16 mouse cellular contexts compared by ENCODE assay signal in genomic region chr6:125067571-125067995, GRCm38 (mm10). TPM values are rescaled to one million over a fixed set of nuclear protein-coding genes. Genes with fewer than 3 reads are reported as not detected.
DNase-seq lines count a peak whose midpoint lies in the region; ATAC-seq and TF ChIP-seq lines count a peak whose summit lies in the region.
"Had no signal": no experiment of that assay in that cellular context is flagged by ENCODE, and none has a peak within 500 bp of the region (broad histone marks: within the 10 kb centered on the region; RNA-seq: fewer than 3 reads in every experiment).

TSS of gene Lpar5 (plus strand) at chr6:125067920.

- peak within 1 kb of the TSS; percentile 1; the same call in 1 of the 2 replicates for H3K4me2 ChIP-seq in liver, embryonic 14.5 days (ENCODE audit: low read depth)
- no peak within 1 kb of the TSS for H3K4me2 ChIP-seq in midbrain, postnatal 0 days (ENCODE audit: low read depth, low read length, poor library complexity, severe bottlenecking)
- H3K4me2 ChIP-seq: kidney, embryonic 15.5 days; midbrain, embryonic 12.5 days; neural tube, embryonic 13.5 days had no signal

- H3K9me3 ChIP-seq in liver, embryonic 14.5 days (ENCODE audit: control insufficient read depth, low read length): no peaks in the 10 kb centered on the region
- H3K9me3 ChIP-seq in midbrain, postnatal 0 days (ENCODE audit: low read length): no peaks in the 10 kb centered on the region
- H3K9me3 ChIP-seq: kidney, embryonic 15.5 days; midbrain, embryonic 12.5 days; neural tube, embryonic 13.5 days had no signal

- intact Hi-C loops in gastrocnemius, postnatal 14 days (cut with DNase I; ENCODE audit: low total_unique reads): no loop called here

- H3K36me3 ChIP-seq in liver, embryonic 14.5 days (replicated peaks; ENCODE audit: control insufficient read depth, insufficient read depth, low read depth): no peaks in the 10 kb centered on the region
- H3K36me3 ChIP-seq in midbrain, postnatal 0 days (ENCODE audit: insufficient read depth, low read length): no peaks in the 10 kb centered on the region
- H3K36me3 ChIP-seq: kidney, embryonic 15.5 days; midbrain, embryonic 12.5 days; neural tube, embryonic 13.5 days had no signal

- peak; percentile 44 for DNase-seq in urinary bladder, postnatal 14 days (ENCODE audit: low spot score)
- no peak for DNase-seq in urinary bladder, postnatal 4 days (ENCODE audit: low spot score in 2 of 2)
- DNase-seq in liver, embryonic 14.5 days (ENCODE audit: low read depth in 3 of 3, low spot score in 3 of 3): no peak
- DNase-seq in gastrocnemius, postnatal 14 days: no peak
- DNase-seq in lung, adult 18-20 months: no peak
- DNase-seq in midbrain, postnatal 0 days (ENCODE audit: low spot score): no peak
- DNase-seq: adrenal gland, postnatal 36 days; cerebellum, adult 8-10 months; heart, adult 11 months; heart, postnatal 4 days; layer of hippocampus, postnatal 36 days; right cerebral cortex, postnatal 14 days had no signal

- H3K4me3 ChIP-seq in bone marrow macrophage, adult 2 months (ENCODE audit: insufficient read depth, low read length): no peak within 1 kb of the TSS
- H3K4me3 ChIP-seq in liver, embryonic 14.5 days (ENCODE audit: insufficient read depth in 1 of 2, low read depth in 2 of 2, low read length in 2 of 2): no peak within 1 kb of the TSS
- no peak within 1 kb of the TSS for H3K4me3 ChIP-seq in midbrain, postnatal 0 days (ENCODE audit: low read depth, low read length)
- H3K4me3 ChIP-seq: kidney, embryonic 15.5 days; midbrain, embryonic 12.5 days; neural tube, embryonic 13.5 days had no signal

- no peak for TF ChIP-seq EP300 in liver, embryonic 14.5 days (IDR thresholded peaks at IDR 0.05; ENCODE audit: low read depth)

- peaks cover 11% of the 10 kb centered on the region for H3K4me1 ChIP-seq in bone marrow macrophage, adult 2 months (ENCODE audit: control insufficient read depth, insufficient read depth, low read length)
- peaks cover 27 to 32% of the 10 kb centered on the region in 2 experiments for H3K4me1 ChIP-seq in liver, embryonic 14.5 days (replicated peaks; ENCODE audit: control insufficient read depth in 2 of 2, insufficient read depth in 2 of 2, low read length in 1 of 2)
- no peaks in the 10 kb centered on the region for H3K4me1 ChIP-seq in midbrain, postnatal 0 days (ENCODE audit: insufficient read depth, low read length)

- no peak for TF ChIP-seq CTCF in bone marrow macrophage, adult 2 months (IDR thresholded peaks at IDR 0.05; ENCODE audit: low read depth, low read length)
- TF ChIP-seq CTCF in liver, embryonic 14.5 days (IDR thresholded peaks at IDR 0.05; ENCODE audit: low read depth): no peak
- TF ChIP-seq CTCF in midbrain, postnatal 0 days (IDR thresholded peaks at IDR 0.05): no peak

- TF ChIP-seq POLR2A in bone marrow macrophage, adult 2 months (IDR thresholded peaks at IDR 0.05; ENCODE audit: borderline replicate concordance, low read depth, low read length): no peak

- H3K9ac ChIP-seq in liver, embryonic 14.5 days (replicated peaks): no peak within 1 kb of the TSS
- no peak within 1 kb of the TSS for H3K9ac ChIP-seq in midbrain, postnatal 0 days (replicated peaks; ENCODE audit: low read length, poor library complexity, severe bottlenecking)
- H3K9ac ChIP-seq: kidney, embryonic 15.5 days; midbrain, embryonic 12.5 days; neural tube, embryonic 13.5 days had no signal

- 50% methylated on average over 8 of the region's 8 CpGs for WGBS in liver, embryonic 14.5 days (ENCODE audit: insufficient replicate concordance)
- 66% methylated on average over 8 of the region's 8 CpGs for WGBS in midbrain, postnatal 0 days

- no peaks in the 10 kb centered on the region for H3K27me3 ChIP-seq in liver, embryonic 14.5 days (ENCODE audit: control insufficient read depth, insufficient read depth, low read length)
- H3K27me3 ChIP-seq in midbrain, postnatal 0 days (ENCODE audit: insufficient read depth, low read length): no peaks in the 10 kb centered on the region
- H3K27me3 ChIP-seq: kidney, embryonic 15.5 days; midbrain, embryonic 12.5 days; neural tube, embryonic 13.5 days had no signal

- H3K27ac ChIP-seq in bone marrow macrophage, adult 2 months (ENCODE audit: insufficient read depth, low read depth, low read length): no peak within 1 kb of the TSS
- no peak within 1 kb of the TSS for H3K27ac ChIP-seq in liver, embryonic 14.5 days
- no peak within 1 kb of the TSS for H3K27ac ChIP-seq in midbrain, postnatal 0 days (ENCODE audit: low read depth, low read length)
- H3K27ac ChIP-seq: kidney, embryonic 15.5 days; midbrain, embryonic 12.5 days; neural tube, embryonic 13.5 days had no signal

- no peak for ATAC-seq in liver, embryonic 14.5 days (ENCODE audit: insufficient read depth)
- no peak for ATAC-seq in midbrain, postnatal 0 days (ENCODE audit: low FRiP score)

RNA-seq across cellular contexts. Expression of gene Lpar5, which starts in this region (rescaled TPM):
- 33.2 and 43.3 TPM in 2 replicates for polyA plus RNA-seq in bone marrow macrophage, adult 2 months (2012; ENCODE audit: insufficient read depth, insufficient read length, missing spikeins)
- 1.6 and 1.8 TPM in 2 replicates for polyA plus RNA-seq in liver, embryonic 14.5 days (2012; rRNA removed)
- polyA plus RNA-seq in liver, embryonic 14.5 days (2014; fragmentation: Nextera tagmentation; extraction: Ambion mirVana): 0.68 and 1.0 TPM in 2 replicates
- total RNA-seq in gastrocnemius, postnatal 14 days (2021): under 1 TPM in 1 of 2 experiments, not detected in 1; 0.24 TPM
- 0.90 and 1.7 TPM in 2 replicates for total RNA-seq in midbrain, postnatal 0 days (2014; rRNA removed)
- 0.52 and 0.71 TPM in 2 replicates for polyA plus RNA-seq in midbrain, postnatal 0 days (2015; fragmentation: Nextera tagmentation; extraction: Ambion mirVana)
- total RNA-seq: heart, postnatal 4 days had no signal

Comparison
In these comparisons a context has a peak if more than half of its experiments do, and no peak if none do; other contexts are left out.
1. RNA of gene Lpar5 (polyA plus RNA-seq): 33.2 to 43.3 TPM in bone marrow macrophage, adult 2 months; 0.68 to 1.8 TPM in liver, embryonic 14.5 days and 0.52 to 0.71 TPM in midbrain, postnatal 0 days; every median in the first group is over 10 times any median in the second.